Mouse (Mus musculus) embryonic facial prominence, embryonic 11.5 days (tissue): ENCODE results near the gene Ntf5. TPM values are rescaled to one million over a fixed set of nuclear protein-coding genes. Genes with fewer than 3 reads are reported as not detected.

Experiments used
- ATAC-seq: fragments of 200-750 bp; cut with Nextera tagmentation; replicated peaks from 2 replicates; pipeline ENCODE4 v1.8.0; 2017; ENCODE audit warnings: low read depth; ENCODE audit not compliant: insufficient number of reproducible peaks, low FRiP score, low TSS enrichment
- DNase-seq: peaks from one replicate; pipeline ENCODE4 v3.0.0-alpha.2; 2015; ENCODE audit warnings: low spot score
- H3K27ac ChIP-seq: fragments of 300-500 bp; sonication (generic); replicated peaks from 2 replicates; pipeline ENCODE4 v1.5.1; 2014; ENCODE audit warnings: mild to moderate bottlenecking, low read depth, low read length, control low read depth
- H3K27me3 ChIP-seq: fragments of 300-500 bp; sonication (generic); 2 replicates; pipeline ENCODE4 v1.6.1; 2014; ENCODE audit warnings: mild to moderate bottlenecking, low read length, moderate library complexity, mixed read lengths; ENCODE audit not compliant: control insufficient read depth, insufficient read depth
- H3K36me3 ChIP-seq: fragments of 300-500 bp; sonication (generic); replicated peaks from 2 replicates; pipeline ENCODE4 v1.6.1; 2014; ENCODE audit warnings: low read depth, mild to moderate bottlenecking, low read length, moderate library complexity, mixed read lengths; ENCODE audit not compliant: control insufficient read depth, insufficient read depth
- H3K4me1 ChIP-seq: fragments of 300-500 bp; sonication (generic); 2 replicates; pipeline ENCODE4 v1.6.1; 2014; ENCODE audit warnings: low read length, mixed read lengths; ENCODE audit not compliant: control insufficient read depth, insufficient read depth
- H3K4me2 ChIP-seq: fragments of 300-500 bp; sonication (generic); 2 replicates; pipeline ENCODE4 v1.6.1; 2014; ENCODE audit warnings: low read depth, mild to moderate bottlenecking, control low read depth, low read length, moderate library complexity
- H3K4me3 ChIP-seq: fragments of 300-500 bp; sonication (generic); 2 replicates; pipeline ENCODE4 v1.5.1; 2014; ENCODE audit warnings: low read depth, low read length, control low read depth
- H3K9ac ChIP-seq: fragments of 300-500 bp; sonication (generic); replicated peaks from 2 replicates; pipeline ENCODE4 v1.6.1; 2014; ENCODE audit warnings: mild to moderate bottlenecking, control low read depth, low read length
- H3K9me3 ChIP-seq: fragments of 300-500 bp; sonication (generic); replicated peaks from 2 replicates; pipeline ENCODE4 v1.6.1; 2016; ENCODE audit warnings: mild to moderate bottlenecking, low read length, inconsistent platforms, mixed read lengths; ENCODE audit not compliant: control insufficient read depth
- WGBS: fragments of 180-500 bp; shearing (Covaris S2); extraction: QIAGEN DNeasy Blood & Tissue Kit; methylation state at CpG from one replicate; pipeline ENCODE4 v1.1.7; 2014; 5-methylcytosine and 5-hydroxymethylcytosine counted together
- polyA plus RNA-seq: library from polyadenylated mRNA; unstranded; fragments of >200 nt; fragmentation: Nextera tagmentation; extraction: Ambion mirVana; gene quantifications from 2 replicates; pipeline ENCODE4 v1.2.1, GENCODE M21; 2014

Gene Ntf5
- 3.9 and 5.1 TPM in 2 replicates for polyA plus RNA-seq

DNA sequence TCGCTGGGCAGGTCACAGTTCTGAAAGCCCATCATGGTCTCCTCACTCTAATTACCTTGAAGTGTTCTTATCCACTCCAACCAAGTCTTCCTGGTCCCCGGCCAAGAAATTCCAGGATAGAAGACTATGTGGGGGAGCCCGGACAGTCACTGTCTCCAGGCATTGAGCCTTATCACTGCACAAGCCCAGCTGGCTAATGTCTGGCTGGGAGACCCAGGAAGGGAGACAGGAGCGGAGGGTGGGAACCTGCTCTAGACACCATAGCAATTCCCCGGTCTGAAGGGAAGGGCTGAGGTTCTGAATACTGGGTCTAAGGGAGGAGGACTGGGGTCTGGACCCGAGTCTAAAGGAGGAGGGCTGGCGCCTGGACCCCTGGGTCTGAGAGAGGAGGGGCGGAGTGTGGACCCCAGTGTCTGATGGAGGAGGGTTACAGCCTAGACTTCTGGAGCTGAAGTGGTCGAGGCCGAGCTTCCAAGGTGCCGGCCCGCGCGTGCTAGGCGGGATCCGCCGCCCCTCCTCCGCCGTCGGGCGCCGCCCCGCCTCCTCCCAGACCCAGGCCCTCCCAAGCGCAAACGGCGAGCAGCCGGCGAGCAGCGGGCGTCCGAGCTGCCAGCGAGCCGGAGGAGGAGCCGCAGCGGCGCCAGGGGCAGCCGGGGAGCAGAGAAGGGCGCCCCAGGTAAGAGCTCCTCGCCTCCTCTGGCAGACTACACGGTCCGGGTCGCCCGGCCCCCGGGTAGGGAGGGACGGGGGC, at the start of gene Ntf5:
TSS of gene Ntf5 (plus strand) at position 583 of the 751 bp plus-strand sequence.
- Histone ChIP-seq H3K4me1 (peaks cover 5% of the 10 kb centered on the region; the same call in 1 of the 2 replicates), H3K4me3 (peak within 1 kb of the TSS; percentile 44), H3K27me3 (peaks cover 69% of the 10 kb centered on the region), H3K36me3 (no peaks in the 10 kb centered on the region), H3K9me3 (no peaks in the 10 kb centered on the region), H3K27ac (no peak within 1 kb of the TSS; the same call in 1 of the 2 replicates), H3K9ac (peak within 1 kb of the TSS; percentile 56), H3K4me2 (peak within 1 kb of the TSS; percentile 86)
- DNase-seq = peak; percentile 72
- WGBS = 2% methylated on average over 42 of the region's 45 CpGs
- ATAC-seq = 0 out of 2 replicates have a peak, but pooled peaks have one; percentile 12

DNA sequence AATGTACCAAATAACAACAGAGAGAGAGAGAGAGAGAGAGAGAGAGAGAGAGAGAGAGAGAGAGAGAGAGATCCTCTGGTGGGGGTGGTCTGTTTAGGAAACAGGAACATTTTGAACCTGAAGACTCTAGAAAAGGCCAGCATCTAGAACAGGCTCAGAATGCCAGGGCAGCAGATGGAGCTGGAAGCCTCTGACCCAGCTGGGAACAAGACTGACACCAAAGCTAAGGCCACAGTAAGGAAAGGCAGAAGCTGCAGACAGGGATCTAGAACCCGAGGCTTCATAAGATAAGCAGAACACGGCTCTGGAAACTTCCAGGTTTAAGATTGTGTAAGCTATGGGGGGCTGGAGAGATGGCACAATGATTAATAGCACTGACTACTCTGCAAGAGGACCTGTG, 49.5 kb upstream of the Ntf5 start:
- Histone ChIP-seq H3K27ac (no peak overlapping the region), H3K9me3 (no peaks in the 10 kb centered on the region), H3K4me1 (peaks cover 10% of the 10 kb centered on the region; the same call in 1 of the 2 replicates), H3K9ac (no peak overlapping the region), H3K4me3 (no peak overlapping the region), H3K36me3 (no peaks in the 10 kb centered on the region), H3K4me2 (no peak overlapping the region), H3K27me3 (peaks cover 35% of the 10 kb centered on the region)
- DNase-seq = no peak
- no peak for ATAC-seq
- 87% methylated on average over 2 of the region's 2 CpGs for WGBS

DNA sequence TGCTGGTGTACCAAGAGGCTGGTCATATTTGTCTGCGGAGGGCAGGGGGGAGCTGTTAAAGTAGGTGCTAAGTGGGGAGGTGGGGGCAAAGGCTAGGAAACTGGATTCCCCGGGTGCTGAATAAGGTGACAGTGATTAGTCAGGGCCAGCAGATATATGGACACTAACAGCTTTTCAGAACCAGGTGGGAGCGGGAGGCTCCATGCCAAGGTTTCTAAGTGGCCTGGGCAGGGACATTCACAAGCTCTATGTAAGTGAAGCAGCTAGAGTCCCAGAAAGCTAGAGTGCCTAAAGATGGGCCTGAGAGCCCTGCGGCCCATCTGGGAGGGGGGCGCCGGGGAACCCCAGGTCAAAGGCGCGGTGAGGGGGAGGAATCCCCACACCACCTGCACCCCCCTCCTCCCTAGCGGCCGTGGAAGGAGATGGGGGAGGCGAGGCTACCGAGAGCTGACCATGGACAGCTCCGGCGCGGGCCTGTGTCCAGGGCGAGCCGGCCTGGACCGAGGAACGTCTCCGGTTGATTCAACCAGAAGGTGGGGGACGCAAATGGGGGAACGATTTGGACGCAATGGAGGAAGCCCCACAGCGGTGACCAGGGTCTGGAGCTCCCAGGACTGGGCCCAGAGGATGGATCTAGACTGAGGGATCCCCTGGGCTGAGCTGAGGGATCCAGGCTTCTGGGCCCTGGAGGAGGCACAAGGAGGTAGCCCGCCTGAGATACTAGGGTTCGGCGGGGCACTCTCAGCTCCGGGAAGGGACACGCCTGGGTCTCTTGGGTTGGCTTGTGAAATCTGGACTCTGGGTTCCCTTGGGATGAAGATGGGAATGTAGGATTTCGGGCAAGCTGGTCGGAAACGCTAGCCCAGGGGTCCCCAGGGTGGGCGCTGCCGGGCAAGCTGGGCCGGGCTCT, 47.5 kb upstream of the Ntf5 start:
- peak overlapping the region; percentile 95 for H3K4me2 ChIP-seq
- H3K27me3 ChIP-seq = peaks cover 40% of the 10 kb centered on the region
- H3K27ac ChIP-seq = no peak overlapping the region
- no peaks in the 10 kb centered on the region for H3K36me3 ChIP-seq
- peak overlapping the region; percentile 73 for H3K4me3 ChIP-seq
- ATAC-seq (no peak), DNase-seq (peak; percentile 58)
- H3K9ac ChIP-seq = peak overlapping the region; percentile 72
- no peaks in the 10 kb centered on the region for H3K9me3 ChIP-seq
- peaks cover 12% of the 10 kb centered on the region; the same call in 1 of the 2 replicates for H3K4me1 ChIP-seq
- 3% methylated on average over 35 of the region's 35 CpGs for WGBS

DNA sequence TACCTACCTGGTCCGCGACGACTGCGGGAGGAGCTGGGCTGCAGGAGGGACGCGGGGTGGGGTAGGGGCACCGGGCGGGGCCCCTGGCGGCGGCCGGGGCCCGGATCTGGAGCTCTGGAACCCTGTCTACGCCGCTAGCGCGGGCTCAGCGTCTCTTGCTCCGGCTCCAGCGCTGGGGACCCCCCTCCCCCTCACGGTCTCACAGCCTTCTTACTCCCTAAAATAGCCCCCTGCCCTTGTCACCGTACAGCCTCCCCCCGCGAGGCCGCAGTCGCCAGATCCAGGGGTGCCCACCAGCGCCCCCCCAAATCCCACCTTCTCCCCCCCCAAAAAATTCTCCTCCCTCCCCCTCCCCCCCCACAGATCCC, 46.9 kb upstream of the Ntf5 start, which contains the start of gene Ppfia3:
TSS of gene Ppfia3 (minus strand) at position 368 of the 368 bp plus-strand sequence.
- WGBS = 1% methylated on average over 19 of the region's 26 CpGs
- no peaks in the 10 kb centered on the region for H3K36me3 ChIP-seq
- DNase-seq (peak; percentile 58), ATAC-seq (peak; percentile 15; the same call in 1 of the 2 replicates)
- H3K27ac ChIP-seq = no peak within 1 kb of the TSS
- H3K4me1 ChIP-seq = peaks cover 12% of the 10 kb centered on the region; the same call in 1 of the 2 replicates
- peak within 1 kb of the TSS; percentile 95 for H3K4me2 ChIP-seq
- peaks cover 38% of the 10 kb centered on the region for H3K27me3 ChIP-seq
- no peaks in the 10 kb centered on the region for H3K9me3 ChIP-seq
- H3K4me3 ChIP-seq = peak within 1 kb of the TSS; percentile 73
- peak within 1 kb of the TSS; percentile 72 for H3K9ac ChIP-seq

DNA sequence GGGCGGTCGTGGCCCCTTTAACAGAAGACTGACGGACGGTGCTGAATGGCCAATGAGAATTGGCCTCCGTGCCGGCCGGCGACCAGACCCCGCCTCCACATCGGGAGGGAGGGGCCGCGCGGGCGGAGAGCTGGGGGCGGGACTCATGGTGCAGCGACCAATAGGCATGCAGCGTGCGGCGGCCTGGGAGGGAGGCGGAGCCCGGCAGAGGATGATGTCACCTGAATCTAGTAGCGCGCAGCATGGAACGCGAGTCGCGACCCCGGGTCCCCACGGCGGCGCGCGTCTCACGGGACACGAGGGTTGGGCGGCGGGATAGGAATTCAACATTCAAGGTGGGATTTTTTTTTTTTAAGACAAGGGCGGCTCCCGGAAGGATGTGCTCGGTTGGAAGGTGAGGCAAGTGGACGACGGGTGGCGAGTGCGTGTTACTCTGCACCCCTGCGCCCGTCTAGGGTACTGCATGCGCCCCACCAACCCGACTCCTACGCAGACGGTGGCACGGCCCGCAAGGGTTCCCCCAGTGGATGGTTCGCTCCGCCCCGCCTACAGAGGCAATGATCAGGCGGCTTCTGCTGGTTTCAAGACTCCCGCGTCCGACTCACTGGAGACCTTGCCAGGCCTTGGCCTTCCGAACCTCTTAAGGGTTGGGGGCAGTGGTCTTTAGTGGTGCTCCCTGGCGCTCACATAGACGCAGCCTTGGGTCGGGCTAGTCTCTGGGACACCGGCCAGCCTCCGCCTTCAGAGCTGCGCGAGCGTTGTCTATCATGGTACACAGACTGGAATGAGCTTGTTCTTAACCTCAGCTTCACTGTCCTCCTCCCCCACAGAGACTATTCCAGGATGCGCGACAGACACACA, 46.2 kb upstream of the Ntf5 start:
- peak overlapping the region; percentile 73 for H3K4me3 ChIP-seq
- ATAC-seq (peak; percentile 75), DNase-seq (peak; percentile 95)
- no peaks in the 10 kb centered on the region for H3K9me3 ChIP-seq
- under 1% methylated on average over 67 of the region's 70 CpGs for WGBS
- no peak overlapping the region for H3K27ac ChIP-seq
- peaks cover 38% of the 10 kb centered on the region for H3K27me3 ChIP-seq
- peak overlapping the region; percentile 72; the same call in 1 of the 2 replicates for H3K9ac ChIP-seq
- H3K4me2 ChIP-seq = peak overlapping the region; percentile 95
- peaks cover 12% of the 10 kb centered on the region; the same call in 1 of the 2 replicates for H3K4me1 ChIP-seq
- H3K36me3 ChIP-seq = no peaks in the 10 kb centered on the region

DNA sequence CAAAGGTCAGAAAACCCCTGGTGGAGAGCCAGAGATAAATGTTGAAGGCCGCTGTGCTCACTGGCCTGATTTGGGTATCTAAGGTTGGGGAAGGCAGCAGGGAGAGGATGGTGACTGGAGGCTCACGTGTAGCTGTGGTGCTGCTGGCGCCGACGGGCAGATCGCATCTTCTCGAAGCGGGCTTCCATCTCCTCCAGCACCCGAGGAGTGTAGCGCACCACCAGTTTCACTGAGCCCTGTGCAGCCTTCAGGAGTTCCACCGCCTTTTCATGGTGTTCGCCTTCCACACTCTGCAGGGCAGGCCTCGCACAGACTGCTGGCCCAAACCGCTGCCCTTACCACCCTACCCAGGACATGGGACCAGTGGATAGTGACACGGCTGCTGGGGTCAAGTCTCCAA, 45.3 kb upstream of the Ntf5 start:
- Histone ChIP-seq H3K9me3 (no peaks in the 10 kb centered on the region), H3K4me3 (no peak overlapping the region), H3K27ac (no peak overlapping the region), H3K36me3 (no peaks in the 10 kb centered on the region), H3K9ac (no peak overlapping the region), H3K4me1 (peaks cover 12% of the 10 kb centered on the region; the same call in 1 of the 2 replicates), H3K4me2 (no peak overlapping the region), H3K27me3 (peaks cover 33% of the 10 kb centered on the region)
- DNase-seq (no peak), ATAC-seq (no peak)
- WGBS = 74% methylated on average over 15 of the region's 15 CpGs

DNA sequence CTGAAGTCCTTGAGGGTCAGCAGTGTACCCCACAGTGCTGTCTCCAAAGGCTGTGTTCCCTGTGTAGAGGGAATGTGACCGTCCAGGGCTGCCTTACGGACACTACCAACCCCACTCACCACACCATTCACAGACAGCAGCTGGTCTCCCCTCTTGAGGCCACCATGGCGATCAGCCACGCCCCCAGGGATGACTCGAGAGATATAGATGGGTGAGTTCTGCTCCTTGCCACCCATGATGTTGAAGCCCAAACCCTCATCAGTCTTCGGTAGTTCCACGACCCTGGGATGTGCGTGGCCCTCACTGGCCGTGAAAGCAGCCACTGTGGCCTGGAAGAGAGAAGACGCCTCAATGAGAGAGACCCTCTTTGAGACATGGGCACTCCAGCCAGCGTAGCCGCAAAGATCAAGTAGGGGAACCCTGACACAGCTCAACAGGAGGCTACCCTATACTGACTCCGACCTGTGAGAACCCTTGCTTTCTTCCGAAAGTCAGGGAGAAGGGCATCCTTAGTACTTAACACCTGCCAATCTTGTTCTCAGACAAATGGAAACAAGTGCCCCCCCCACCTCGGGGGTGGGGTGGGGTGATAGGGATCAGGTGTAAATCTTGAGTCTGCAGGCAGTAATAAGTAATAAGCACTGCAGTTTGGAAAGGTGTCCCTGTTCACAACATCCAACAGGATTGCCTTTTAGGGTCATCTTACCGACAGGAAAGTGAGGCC, 44.3 kb upstream of the Ntf5 start:
- Histone ChIP-seq H3K27ac (no peak overlapping the region), H3K9ac (no peak overlapping the region), H3K4me2 (no peak overlapping the region; the same call in 1 of the 2 replicates), H3K36me3 (no peaks in the 10 kb centered on the region), H3K4me3 (no peak overlapping the region), H3K9me3 (no peaks in the 10 kb centered on the region), H3K4me1 (peaks cover 12% of the 10 kb centered on the region; the same call in 1 of the 2 replicates), H3K27me3 (peaks cover 29% of the 10 kb centered on the region)
- 75% methylated on average over 16 of the region's 16 CpGs for WGBS
- no peak for ATAC-seq
- no peak for DNase-seq
